Mouse (Mus musculus): ENCODE data around the gene Mdc1.

Gene Mdc1

GRCm38 (mm10) chr17:35841076-35841950 lies at the start of gene Mdc1:
TSS of gene Mdc1 (plus strand) at chr17:35841515.
- DNase-seq: peak; percentile 97 to 99

GRCm38 (mm10) chr17:35792837-35793236 lies 48.5 kb upstream of the Mdc1 start:
- no peak for DNase-seq

- no peak for DNase-seq
Measured at GRCm38 (mm10) chr17:35795099-35795498, 46.2 kb upstream of the Mdc1 start.

GRCm38 (mm10) chr17:35795656-35796055 lies 45.7 kb upstream of the Mdc1 start:
- DNase-seq: no peak

- no peak for DNase-seq
Measured at GRCm38 (mm10) chr17:35796835-35797234, 44.5 kb upstream of the Mdc1 start.

GRCm38 (mm10) chr17:35800905-35801304 lies 40.4 kb upstream of the Mdc1 start:
- DNase-seq: no peak

GRCm38 (mm10) chr17:35803020-35803419 lies 38.3 kb upstream of the Mdc1 start:
- no peak for DNase-seq

- no peak for DNase-seq
Measured at GRCm38 (mm10) chr17:35803858-35804399, 37.4 kb upstream of the Mdc1 start.

- no peak for DNase-seq
Measured at GRCm38 (mm10) chr17:35808073-35808472, 33.2 kb upstream of the Mdc1 start.

GRCm38 (mm10) chr17:35809395-35809794 lies 31.9 kb upstream of the Mdc1 start:
- no peak for DNase-seq

- no peak for DNase-seq
Measured at GRCm38 (mm10) chr17:35810900-35811648, 30.2 kb upstream of the Mdc1 start.

- no peak for DNase-seq
Measured at GRCm38 (mm10) chr17:35812307-35812706, 29.0 kb upstream of the Mdc1 start.

- no peak for DNase-seq
Measured at GRCm38 (mm10) chr17:35812736-35813135, 28.6 kb upstream of the Mdc1 start.

- peak; percentile 18 to 25 for DNase-seq
Measured at GRCm38 (mm10) chr17:35813245-35813647, 28.1 kb upstream of the Mdc1 start.

GRCm38 (mm10) chr17:35813653-35814052 lies 27.7 kb upstream of the Mdc1 start:
- DNase-seq: no peak

- DNase-seq: no peak
Measured at GRCm38 (mm10) chr17:35814678-35815077, 26.6 kb upstream of the Mdc1 start.

GRCm38 (mm10) chr17:35815836-35816235 lies 25.5 kb upstream of the Mdc1 start:
- DNase-seq: no peak

GRCm38 (mm10) chr17:35816686-35817085 lies 24.6 kb upstream of the Mdc1 start:
- DNase-seq: no peak

GRCm38 (mm10) chr17:35817226-35817625 lies 24.1 kb upstream of the Mdc1 start:
- no peak for DNase-seq

- no peak for DNase-seq
Measured at GRCm38 (mm10) chr17:35820111-35820510, 21.2 kb upstream of the Mdc1 start.

- peak; percentile 38 to 56 for DNase-seq
Measured at GRCm38 (mm10) chr17:35821439-35822430, 19.6 kb upstream of the Mdc1 start, which contains the start of gene Ier3. TSS of gene Ier3 (plus strand) at chr17:35821684.

- DNase-seq: no peak
Measured at GRCm38 (mm10) chr17:35822564-35822963, 18.8 kb upstream of the Mdc1 start.
